8 mouse cellular contexts compared by ENCODE assay signal in genomic region chr5:140768333-140768732, GRCm38 (mm10). TPM values are rescaled to one million over a fixed set of nuclear protein-coding genes. Genes with fewer than 3 reads are reported as not detected.
DNase-seq lines count a peak whose midpoint lies in the region; ATAC-seq and TF ChIP-seq lines count a peak whose summit lies in the region.

No protein-coding gene starts in this region.

- no peak for ATAC-seq in embryonic facial prominence, embryonic 11.5 days (replicated peaks; ENCODE audit: insufficient number of reproducible peaks, low FRiP score, low TSS enrichment, low read depth)
- ATAC-seq in hindbrain, embryonic 14.5 days (ENCODE audit: low FRiP score), result peak; percentile 34; the same call in 1 of the 2 replicates
- no peak for ATAC-seq in limb, embryonic 14.5 days (ENCODE audit: low FRiP score, low read depth)
- ATAC-seq in neural tube, embryonic 14.5 days (ENCODE audit: low read depth), result no peak

- TF ChIP-seq POLR2A in spleen, adult 2 months (IDR thresholded peaks at IDR 0.05; ENCODE audit: low read depth, low read length), result no peak
- TF ChIP-seq POLR2A in limb, embryonic 14.5 days (IDR thresholded peaks at IDR 0.05; ENCODE audit: borderline replicate concordance, extremely low read depth, insufficient read depth, insufficient read length), result no peak

- no peak overlapping the region; the same call in 1 of the 2 replicates for H3K9ac ChIP-seq in embryonic facial prominence, embryonic 11.5 days (replicated peaks; ENCODE audit: low read length)
- peak overlapping the region; percentile 43; the same call in 1 of the 2 replicates for H3K9ac ChIP-seq in hindbrain, embryonic 14.5 days
- H3K9ac ChIP-seq in limb, embryonic 14.5 days (ENCODE audit: low read depth, low read length, severe bottlenecking), result no peak overlapping the region
- H3K9ac ChIP-seq in neural tube, embryonic 14.5 days (replicated peaks; ENCODE audit: low read depth, low read length), result 0 out of 2 replicates have a peak overlapping the region, but pooled peaks have one; percentile 22

- peak overlapping the region; percentile 60; the same call in 1 of the 2 replicates for H3K27ac ChIP-seq in spleen, adult 2 months (ENCODE audit: insufficient read depth, low read length)
- peak overlapping the region; percentile 65 for H3K27ac ChIP-seq in embryonic facial prominence, embryonic 11.5 days (replicated peaks; ENCODE audit: low read depth, low read length)
- H3K27ac ChIP-seq in hindbrain, embryonic 14.5 days, result peak overlapping the region; percentile 74
- H3K27ac ChIP-seq in limb, embryonic 14.5 days (replicated peaks; ENCODE audit: low read depth, low read length), result peak overlapping the region; percentile 50; the same call in 1 of the 2 replicates
- H3K27ac ChIP-seq in neural tube, embryonic 14.5 days (ENCODE audit: low read depth, low read length), result peak overlapping the region; percentile 86

- peaks cover 35% of the 10 kb centered on the region; the same call in 1 of the 2 replicates for H3K4me1 ChIP-seq in spleen, adult 2 months (ENCODE audit: control insufficient read depth, insufficient read depth, insufficient read length)
- peaks cover 7% of the 10 kb centered on the region for H3K4me1 ChIP-seq in embryonic facial prominence, embryonic 11.5 days (ENCODE audit: control insufficient read depth, insufficient read depth, low read length)
- peaks cover 41% of the 10 kb centered on the region for H3K4me1 ChIP-seq in hindbrain, embryonic 14.5 days (replicated peaks; ENCODE audit: control insufficient read depth, insufficient read depth, low read length)
- peaks cover 33% of the 10 kb centered on the region for H3K4me1 ChIP-seq in limb, embryonic 14.5 days (ENCODE audit: control insufficient read depth, insufficient read depth, low read length)
- peaks cover 19% of the 10 kb centered on the region for H3K4me1 ChIP-seq in neural tube, embryonic 14.5 days (ENCODE audit: control insufficient read depth, insufficient read depth, low read length)

- no peak for TF ChIP-seq CTCF in spleen, adult 2 months (IDR thresholded peaks at IDR 0.05; ENCODE audit: extremely low read depth, insufficient read depth, insufficient read length, insufficient replicate concordance)

- no peak overlapping the region for H3K4me3 ChIP-seq in spleen, adult 2 months (ENCODE audit: extremely low read depth, insufficient read depth, insufficient read length)
- no peak overlapping the region for H3K4me3 ChIP-seq in embryonic facial prominence, embryonic 11.5 days (ENCODE audit: low read depth, low read length)
- H3K4me3 ChIP-seq in hindbrain, embryonic 14.5 days (replicated peaks; ENCODE audit: low read length), result no peak overlapping the region
- no peak overlapping the region for H3K4me3 ChIP-seq in limb, embryonic 14.5 days (replicated peaks; ENCODE audit: low read length)
- no peak overlapping the region for H3K4me3 ChIP-seq in neural tube, embryonic 14.5 days (ENCODE audit: low read depth, low read length)

- no peaks in the 10 kb centered on the region for H3K9me3 ChIP-seq in embryonic facial prominence, embryonic 11.5 days (replicated peaks; ENCODE audit: control insufficient read depth, low read length)
- H3K9me3 ChIP-seq in hindbrain, embryonic 14.5 days (ENCODE audit: control insufficient read depth, low read length), result no peaks in the 10 kb centered on the region
- H3K9me3 ChIP-seq in limb, embryonic 14.5 days (ENCODE audit: control insufficient read depth, low read length), result no peaks in the 10 kb centered on the region
- no peaks in the 10 kb centered on the region for H3K9me3 ChIP-seq in neural tube, embryonic 14.5 days (ENCODE audit: control insufficient read depth, low read length)

- WGBS in spleen, adult 2 months, result 78% methylated on average over 5 of the region's 5 CpGs
- 86% methylated on average over 5 of the region's 5 CpGs for WGBS in embryonic facial prominence, embryonic 11.5 days
- 55% methylated on average over 5 of the region's 5 CpGs for WGBS in hindbrain, embryonic 14.5 days
- 82% methylated on average over 5 of the region's 5 CpGs for WGBS in limb, embryonic 14.5 days
- 57% methylated on average over 5 of the region's 5 CpGs for WGBS in neural tube, embryonic 14.5 days

- no peak overlapping the region for H3K4me2 ChIP-seq in embryonic facial prominence, embryonic 11.5 days (ENCODE audit: low read depth, low read length)
- H3K4me2 ChIP-seq in hindbrain, embryonic 14.5 days (replicated peaks), result peak overlapping the region; percentile 18; the same call in 1 of the 2 replicates
- H3K4me2 ChIP-seq in limb, embryonic 14.5 days (replicated peaks; ENCODE audit: low read depth, low read length, severe bottlenecking), result no peak overlapping the region
- no peak overlapping the region for H3K4me2 ChIP-seq in neural tube, embryonic 14.5 days (ENCODE audit: low read depth, low read length)

- H3K36me3 ChIP-seq in spleen, adult 2 months (ENCODE audit: control insufficient read depth, insufficient read depth, low read length), result no peaks in the 10 kb centered on the region
- H3K36me3 ChIP-seq in embryonic facial prominence, embryonic 11.5 days (replicated peaks; ENCODE audit: control insufficient read depth, insufficient read depth, low read depth, low read length), result no peaks in the 10 kb centered on the region
- no peaks in the 10 kb centered on the region for H3K36me3 ChIP-seq in hindbrain, embryonic 14.5 days (replicated peaks; ENCODE audit: control insufficient read depth, insufficient read depth)
- peaks cover 8% of the 10 kb centered on the region; the same call in 1 of the 2 replicates for H3K36me3 ChIP-seq in limb, embryonic 14.5 days (ENCODE audit: control insufficient read depth, insufficient read depth, low read length)
- no peaks in the 10 kb centered on the region for H3K36me3 ChIP-seq in neural tube, embryonic 14.5 days (ENCODE audit: control insufficient read depth, insufficient read depth, low read length)

- no peaks in the 10 kb centered on the region for H3K27me3 ChIP-seq in spleen, adult 2 months (ENCODE audit: control insufficient read depth, insufficient read depth, low read length)
- no peaks in the 10 kb centered on the region for H3K27me3 ChIP-seq in embryonic facial prominence, embryonic 11.5 days (ENCODE audit: control insufficient read depth, insufficient read depth, low read length)
- no peaks in the 10 kb centered on the region for H3K27me3 ChIP-seq in hindbrain, embryonic 14.5 days (ENCODE audit: control insufficient read depth, insufficient read depth, low read length)
- no peaks in the 10 kb centered on the region for H3K27me3 ChIP-seq in limb, embryonic 14.5 days (ENCODE audit: control insufficient read depth, insufficient read depth, low read length)
- no peaks in the 10 kb centered on the region for H3K27me3 ChIP-seq in neural tube, embryonic 14.5 days (ENCODE audit: control insufficient read depth, insufficient read depth, low read length)

- no peak for DNase-seq in spleen, adult 2 months (ENCODE audit: low read depth in 1 of 2, low spot score in 2 of 2)
- DNase-seq in spleen, postnatal 10 days (ENCODE audit: low spot score in 2 of 2), result no peak
- DNase-seq in embryonic facial prominence, embryonic 11.5 days (ENCODE audit: low spot score), result no peak
- DNase-seq in hindbrain, embryonic 14.5 days (ENCODE audit: low spot score), result no peak
- no peak for DNase-seq in limb, embryonic 14.5 days (ENCODE audit: low spot score)
- no peak for DNase-seq in gastrocnemius, postnatal 10 days
- DNase-seq in thymus, postnatal 25 days, result no peak

RNA-seq across cellular contexts. Expression of gene Amz1, which starts 44.4 kb away (rescaled TPM):
- 17.6 and 19.1 TPM in 2 replicates for polyA plus RNA-seq in spleen, adult 2 months (2012; rRNA removed)
- 0.61 and 0.76 TPM in 2 replicates for polyA plus RNA-seq in embryonic facial prominence, embryonic 11.5 days (2014; fragmentation: Nextera tagmentation; extraction: Ambion mirVana)
- 3.7 and 3.9 TPM in 2 replicates for polyA plus RNA-seq in hindbrain, embryonic 14.5 days (2014; fragmentation: Nextera tagmentation; extraction: Ambion mirVana)
- polyA plus RNA-seq in limb, embryonic 14.5 days (2012; rRNA removed), result 1.1 and 1.4 TPM in 2 replicates
- 0.88 and 1.1 TPM in 2 replicates for polyA plus RNA-seq in limb, embryonic 14.5 days (2014; fragmentation: Nextera tagmentation; extraction: Ambion mirVana)
- 2.6 and 2.9 TPM in 2 replicates for polyA plus RNA-seq in neural tube, embryonic 14.5 days (2014; fragmentation: Nextera tagmentation; extraction: Ambion mirVana)
- 1 to 10 TPM in 1 of 2 experiments, under 1 TPM in 1; 0.45 to 1.1 TPM for total RNA-seq in gastrocnemius, postnatal 10 days (2021)

Comparison
In these comparisons a context has a peak if more than half of its experiments do, and no peak if none do; other contexts are left out.
1. H3K9ac ChIP-seq: peak in hindbrain, embryonic 14.5 days (single experiment) and neural tube, embryonic 14.5 days (single experiment); none in embryonic facial prominence, embryonic 11.5 days (single experiment) and limb, embryonic 14.5 days (single experiment).
2. Peak in every context shown above with its lines, with median percentiles within 50 percentile points of each other: H3K27ac ChIP-seq.